Mouse (Mus musculus): ENCODE results near the gene Npnt. TPM values are rescaled to one million over a fixed set of nuclear protein-coding genes. Genes with fewer than 3 reads are reported as not detected.

Gene Npnt
- total RNA-seq (2023) = 0.18 TPM

DNA sequence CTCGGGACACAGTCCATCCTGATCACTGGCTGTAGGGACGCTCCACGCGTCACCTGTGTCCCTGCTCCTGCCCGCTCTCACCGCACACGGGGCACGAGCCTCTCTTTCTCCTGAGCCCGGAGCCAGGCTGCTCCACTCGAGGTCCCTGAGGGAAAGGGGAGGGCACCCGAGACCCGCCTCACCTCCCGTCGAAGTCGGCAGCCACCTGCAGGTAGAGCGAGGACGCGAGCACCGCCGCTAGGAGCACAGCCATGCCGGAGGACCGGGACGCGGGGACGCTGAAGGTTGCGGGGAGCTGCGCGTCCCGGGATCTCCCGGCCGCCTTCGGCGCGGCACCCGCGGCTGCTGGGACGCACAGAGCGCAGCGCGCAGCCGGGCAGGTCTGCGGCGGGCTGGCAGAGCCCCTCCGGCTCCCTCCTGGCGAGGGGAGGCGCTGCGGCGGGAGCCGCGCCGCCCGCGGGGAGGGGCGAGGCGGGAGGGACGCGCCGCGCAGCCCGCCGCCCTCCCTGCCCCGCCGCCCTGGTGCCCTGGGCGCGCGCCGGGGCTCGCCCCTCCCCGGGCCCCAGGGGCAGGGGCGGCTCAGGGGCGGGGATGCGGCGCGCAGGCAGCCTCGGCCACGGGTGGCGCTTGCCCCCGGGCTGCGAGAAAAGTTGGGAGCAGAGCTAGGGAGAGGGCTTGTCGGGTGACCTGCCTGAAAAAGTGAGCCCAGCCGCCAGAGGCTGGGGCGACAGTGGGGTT is at the start of gene Npnt:
TSS of gene Npnt (minus strand) at position 501 of the 738 bp plus-strand sequence.

Other genes with a start within 250 kb of the Npnt start
- 20.2 TPM for gene Ints12, start 141.5 kb upstream of the Npnt start, total RNA-seq (2023)
- 18.8 TPM for gene Gstcd, start 141.7 kb upstream of the Npnt start, total RNA-seq (2023)

All from CD4-positive naive resting alpha-beta T cell, adult 76 days (primary cell).